Mouse (Mus musculus): ENCODE data around the gene Tssc4.

- TF ChIP-seq EP300 (IDR thresholded peaks at IDR 0.05; ENCODE audit: low read depth) (no peak), CTCF (IDR thresholded peaks at IDR 0.05; ENCODE audit: low read depth) (peak; percentile 89)
These were observed 17.3 kb downstream of the Tssc4 start for GRCm38 (mm10) chr7:143086366-143086765.
